Mouse (Mus musculus) forebrain, embryonic 13.5 days (tissue): Measurements from ENCODE around the gene Prss42. TPM values are rescaled to one million over a fixed set of nuclear protein-coding genes. Genes with fewer than 3 reads are reported as not detected.

Experiments used
- ATAC-seq: fragments of 200-750 bp; cut with Nextera tagmentation; 2 replicates; pipeline ENCODE4 v1.8.0; 2017
- H3K27ac ChIP-seq: fragments of 300-500 bp; sonication (generic); 2 replicates; pipeline ENCODE4 v1.5.1; 2015; ENCODE audit warnings: inconsistent platforms, mild to moderate bottlenecking, moderate library complexity
- H3K27me3 ChIP-seq: fragments of 300-500 bp; sonication (generic); 2 replicates; pipeline ENCODE4 v1.6.1; 2015; ENCODE audit warnings: mild to moderate bottlenecking, inconsistent platforms
- H3K36me3 ChIP-seq: fragments of 300-500 bp; sonication (generic); 2 replicates; pipeline ENCODE4 v1.6.1; 2015; ENCODE audit warnings: mild to moderate bottlenecking, inconsistent platforms; ENCODE audit not compliant: poor library complexity, severe bottlenecking
- H3K4me1 ChIP-seq: fragments of 300-500 bp; sonication (generic); 2 replicates; pipeline ENCODE4 v1.6.1; 2015; ENCODE audit warnings: inconsistent platforms
- H3K4me2 ChIP-seq: fragments of 300-500 bp; sonication (generic); 2 replicates; pipeline ENCODE4 v1.6.1; 2015; ENCODE audit warnings: inconsistent platforms, mild to moderate bottlenecking, moderate library complexity
- H3K4me3 ChIP-seq: fragments of 300-500 bp; sonication (generic); 2 replicates; pipeline ENCODE4 v1.5.1; 2015; ENCODE audit warnings: mild to moderate bottlenecking, inconsistent platforms
- H3K9ac ChIP-seq: fragments of 300-500 bp; sonication (generic); 2 replicates; pipeline ENCODE4 v1.6.1; 2015; ENCODE audit warnings: mild to moderate bottlenecking, inconsistent platforms
- H3K9me3 ChIP-seq: fragments of 300-500 bp; sonication (generic); replicated peaks from 2 replicates; pipeline ENCODE4 v1.6.1; 2016; ENCODE audit warnings: inconsistent platforms
- WGBS: fragments of 180-500 bp; shearing (Covaris S2); methylation state at CpG from one replicate; pipeline ENCODE4 v1.1.7; 2015; 5-methylcytosine and 5-hydroxymethylcytosine counted together
- polyA plus RNA-seq: library from polyadenylated mRNA; unstranded; fragments of >200 nt; fragmentation: Nextera tagmentation; extraction: Ambion mirVana; gene quantifications from 2 replicates; pipeline ENCODE4 v1.2.1, GENCODE M21; 2015

The Prss42 gene
- polyA plus RNA-seq, 1 experiment from 2014 or later = not detected

GRCm38 (mm10) chr9:110774403-110775268 lies 23.3 kb upstream of the Prss42 start:
- no peak for ATAC-seq
- Histone ChIP-seq H3K4me2 (no peak overlapping the region), H3K9me3 (no peaks in the 10 kb centered on the region), H3K4me3 (no peak overlapping the region), H3K4me1 (no peaks in the 10 kb centered on the region), H3K9ac (no peak overlapping the region), H3K36me3 (no peaks in the 10 kb centered on the region), H3K27me3 (0 out of 2 replicates have a peak, but pooled peaks cover 2% of the 10 kb centered on the region), H3K27ac (no peak overlapping the region)
- 80% methylated on average over 15 of the region's 15 CpGs for WGBS

GRCm38 (mm10) chr9:110775269-110776022 lies 22.5 kb upstream of the Prss42 start:
- Histone ChIP-seq H3K9ac (no peak overlapping the region), H3K27me3 (peaks cover 7% of the 10 kb centered on the region), H3K4me2 (no peak overlapping the region), H3K27ac (no peak overlapping the region), H3K36me3 (no peaks in the 10 kb centered on the region), H3K4me3 (no peak overlapping the region), H3K4me1 (peaks cover 1% of the 10 kb centered on the region; the same call in 1 of the 2 replicates), H3K9me3 (no peaks in the 10 kb centered on the region)
- 78% methylated on average over 10 of the region's 10 CpGs for WGBS
- ATAC-seq = no peak

- WGBS = 85% methylated on average over 1 of the region's 1 CpGs
- H3K27me3 ChIP-seq = peaks cover 9% of the 10 kb centered on the region
- no peaks in the 10 kb centered on the region for H3K36me3 ChIP-seq
- no peaks in the 10 kb centered on the region for H3K9me3 ChIP-seq
- H3K4me2 ChIP-seq = no peak overlapping the region
- H3K4me1 ChIP-seq = peaks cover 8% of the 10 kb centered on the region; the same call in 1 of the 2 replicates
- H3K27ac ChIP-seq = no peak overlapping the region
- no peak overlapping the region for H3K4me3 ChIP-seq
- no peak for ATAC-seq
- H3K9ac ChIP-seq = no peak overlapping the region
Measured at GRCm38 (mm10) chr9:110778100-110778499, 19.9 kb upstream of the Prss42 start.

- 82% methylated on average over 7 of the region's 7 CpGs for WGBS
- Histone ChIP-seq H3K4me1 (peaks cover 8% of the 10 kb centered on the region; the same call in 1 of the 2 replicates), H3K4me2 (no peak overlapping the region), H3K9me3 (no peaks in the 10 kb centered on the region), H3K9ac (no peak overlapping the region), H3K4me3 (no peak overlapping the region), H3K27me3 (peaks cover 9% of the 10 kb centered on the region), H3K36me3 (no peaks in the 10 kb centered on the region), H3K27ac (no peak overlapping the region)
- no peak for ATAC-seq
Measured at GRCm38 (mm10) chr9:110778559-110778958, 19.4 kb upstream of the Prss42 start.

- H3K36me3 ChIP-seq = no peaks in the 10 kb centered on the region
- no peak overlapping the region for H3K4me3 ChIP-seq
- H3K9ac ChIP-seq = no peak overlapping the region
- WGBS = 63% methylated on average over 5 of the region's 5 CpGs
- peaks cover 8% of the 10 kb centered on the region; the same call in 1 of the 2 replicates for H3K4me1 ChIP-seq
- no peak for ATAC-seq
- no peaks in the 10 kb centered on the region for H3K9me3 ChIP-seq
- peaks cover 9% of the 10 kb centered on the region for H3K27me3 ChIP-seq
- H3K27ac ChIP-seq = no peak overlapping the region
- H3K4me2 ChIP-seq = no peak overlapping the region
Measured at GRCm38 (mm10) chr9:110779242-110779913, 18.6 kb upstream of the Prss42 start.

GRCm38 (mm10) chr9:110781256-110781721 lies 16.7 kb upstream of the Prss42 start:
- H3K36me3 ChIP-seq = no peaks in the 10 kb centered on the region
- peak; percentile 97 for ATAC-seq
- peaks cover 8% of the 10 kb centered on the region; the same call in 1 of the 2 replicates for H3K4me1 ChIP-seq
- H3K27me3 ChIP-seq = peaks cover 9% of the 10 kb centered on the region
- H3K9ac ChIP-seq = peak overlapping the region; percentile 74
- under 1% methylated on average over 43 of the region's 43 CpGs for WGBS
- peak overlapping the region; percentile 46 for H3K4me3 ChIP-seq
- no peaks in the 10 kb centered on the region for H3K9me3 ChIP-seq
- H3K4me2 ChIP-seq = peak overlapping the region; percentile 70
- H3K27ac ChIP-seq = peak overlapping the region; percentile 51; the same call in 1 of the 2 replicates

GRCm38 (mm10) chr9:110781731-110782130 lies 16.2 kb upstream of the Prss42 start:
- WGBS = under 1% methylated on average over 23 of the region's 23 CpGs
- Histone ChIP-seq H3K9me3 (no peaks in the 10 kb centered on the region), H3K9ac (peak overlapping the region; percentile 74), H3K4me3 (peak overlapping the region; percentile 46), H3K27ac (peak overlapping the region; percentile 51; the same call in 1 of the 2 replicates), H3K4me1 (peaks cover 8% of the 10 kb centered on the region; the same call in 1 of the 2 replicates), H3K4me2 (peak overlapping the region; percentile 70), H3K36me3 (no peaks in the 10 kb centered on the region), H3K27me3 (peaks cover 9% of the 10 kb centered on the region)
- ATAC-seq = peak; percentile 59

- no peak for ATAC-seq
- WGBS = 62% methylated on average over 1 of the region's 1 CpGs
Measured at GRCm38 (mm10) chr9:110783611-110784010, 14.4 kb upstream of the Prss42 start.

GRCm38 (mm10) chr9:110788169-110788568 lies 9.8 kb upstream of the Prss42 start:
- Histone ChIP-seq H3K9ac (no peak overlapping the region), H3K27ac (no peak overlapping the region), H3K4me2 (no peak overlapping the region), H3K9me3 (no peaks in the 10 kb centered on the region), H3K4me1 (no peaks in the 10 kb centered on the region), H3K27me3 (no peaks in the 10 kb centered on the region), H3K4me3 (no peak overlapping the region), H3K36me3 (no peaks in the 10 kb centered on the region)
- WGBS = 91% methylated on average over 3 of the region's 3 CpGs
- no peak for ATAC-seq

More at GRCm38 (mm10) chr9:110783611-110784010, 14.4 kb upstream of the Prss42 start:
- no peaks in the 10 kb centered on the region for H3K9me3 ChIP-seq
- H3K4me1 ChIP-seq = peaks cover 8% of the 10 kb centered on the region; the same call in 1 of the 2 replicates
- H3K27ac ChIP-seq = no peak overlapping the region
- no peak overlapping the region for H3K4me3 ChIP-seq
- H3K36me3 ChIP-seq = no peaks in the 10 kb centered on the region
- no peak overlapping the region for H3K9ac ChIP-seq
- peaks cover 9% of the 10 kb centered on the region for H3K27me3 ChIP-seq
- H3K4me2 ChIP-seq = no peak overlapping the region

GRCm38 (mm10) chr9:110790462-110790861 lies 7.5 kb upstream of the Prss42 start:
- H3K27me3 ChIP-seq = no peaks in the 10 kb centered on the region
- no peak overlapping the region for H3K4me3 ChIP-seq
- no peak overlapping the region for H3K4me2 ChIP-seq
- ATAC-seq = no peak
- H3K4me1 ChIP-seq = no peaks in the 10 kb centered on the region
- WGBS = 77% methylated on average over 4 of the region's 4 CpGs
- no peak overlapping the region for H3K9ac ChIP-seq
- no peak overlapping the region for H3K27ac ChIP-seq
- no peaks in the 10 kb centered on the region for H3K9me3 ChIP-seq
- H3K36me3 ChIP-seq = no peaks in the 10 kb centered on the region

- Histone ChIP-seq H3K9me3 (no peaks in the 10 kb centered on the region), H3K27me3 (no peaks in the 10 kb centered on the region), H3K4me3 (no peak overlapping the region), H3K36me3 (no peaks in the 10 kb centered on the region), H3K9ac (no peak overlapping the region), H3K4me1 (no peaks in the 10 kb centered on the region), H3K27ac (no peak overlapping the region), H3K4me2 (no peak overlapping the region)
- WGBS = 89% methylated on average over 10 of the region's 10 CpGs
- no peak for ATAC-seq
Measured at GRCm38 (mm10) chr9:110797013-110797412, 953 bp upstream of the Prss42 start.
